Mouse (Mus musculus) left cerebral cortex, adult 18-20 months (tissue): ENCODE measurements around the gene Gng4. TPM values are rescaled to one million over a fixed set of nuclear protein-coding genes. Genes with fewer than 3 reads are reported as not detected.

Experiments
- DNase-seq, 2 experiments: peaks; one replicate each; pipeline ENCODE4 v3.0.0; 2021 to 2022; ENCODE audit warnings: low spot score in 2 of 2, mixed read lengths in 1 of 2
- total RNA-seq, 2 experiments: library from RNA; stranded (reverse); gene quantifications; 2 replicates each; pipeline ENCODE4 v1.2.3; 2021

The Gng4 gene
- total RNA-seq, 2 experiments from 2014 or later: 39.4 to 46.5 TPM

GRCm38 (mm10) chr13:13810885-13811284, 27.0 kb downstream of the Gng4 start:
- DNase-seq: no peak

- DNase-seq: no peak
Observed at GRCm38 (mm10) chr13:13818696-13819095, 34.8 kb downstream of the Gng4 start.

GRCm38 (mm10) chr13:13820234-13821123, 36.6 kb downstream of the Gng4 start:
- no peak for DNase-seq

GRCm38 (mm10) chr13:13824946-13825345, 41.1 kb downstream of the Gng4 start:
- DNase-seq: no peak

GRCm38 (mm10) chr13:13826533-13826932, 42.7 kb downstream of the Gng4 start:
- DNase-seq: no peak

GRCm38 (mm10) chr13:13828125-13828524, 44.3 kb downstream of the Gng4 start:
- no peak for DNase-seq

- DNase-seq: no peak
Observed at GRCm38 (mm10) chr13:13830469-13831074, 46.7 kb downstream of the Gng4 start.

- no peak for DNase-seq
Observed at GRCm38 (mm10) chr13:13835180-13835579, 51.3 kb downstream of the Gng4 start.

- no peak for DNase-seq
Observed at GRCm38 (mm10) chr13:13845021-13845420, 61.2 kb downstream of the Gng4 start.

GRCm38 (mm10) chr13:13847075-13847599, 63.3 kb downstream of the Gng4 start:
- DNase-seq: no peak

- no peak for DNase-seq
Observed at GRCm38 (mm10) chr13:13857190-13857589, 73.3 kb downstream of the Gng4 start.

- no peak for DNase-seq
Observed at GRCm38 (mm10) chr13:13862346-13862745, 78.5 kb downstream of the Gng4 start.

- no peak for DNase-seq
Observed at GRCm38 (mm10) chr13:13862941-13863340, 79.1 kb downstream of the Gng4 start.

GRCm38 (mm10) chr13:13866339-13866738, 82.5 kb downstream of the Gng4 start:
- no peak for DNase-seq

GRCm38 (mm10) chr13:13867078-13867759, 83.4 kb downstream of the Gng4 start:
- DNase-seq: no peak

GRCm38 (mm10) chr13:13867922-13868321, 84.1 kb downstream of the Gng4 start:
- DNase-seq: peak; percentile 15 to 23

Other genes with a start within 250 kb of the Gng4 start
- gene Lyst, start 193.7 kb upstream of the Gng4 start, total RNA-seq: 10 to 100 TPM; 51.1 to 58.6 TPM
- gene B3galnt2, start 170.4 kb downstream of the Gng4 start, total RNA-seq: 10 to 100 TPM; 13.1 to 16.6 TPM